Mouse (Mus musculus) liver, adult 2 months (tissue): Measurements from ENCODE around the gene Fads1.

Source experiments
- CTCF ChIP-seq: fragments of 200-500 bp; IDR thresholded peaks from 2 replicates; pipeline ENCODE4 v1.5.1; 2011; ENCODE audit warnings: low read depth, low read length, control low read depth
- POLR2A ChIP-seq: fragments of 200-500 bp; IDR thresholded peaks from 2 replicates; pipeline ENCODE4 v1.6.1; 2011; ENCODE audit warnings: low read length, control low read depth; ENCODE audit not compliant: insufficient read depth; ENCODE audit errors: extremely low read depth

GRCm38 (mm10) chr19:10188281-10188811, 5.7 kb downstream of the Fads1 start:
- TF ChIP-seq POLR2A (no peak), CTCF (no peak)
